Mouse (Mus musculus) NIH3T3 (cell line): ENCODE measurements around the gene Catsper3.

Experiments used
- DNase-seq: peaks from one replicate; pipeline ENCODE4 v3.0.0-alpha.2; 2012; ENCODE audit warnings: low read depth

The Catsper3 gene

GRCm38 (mm10) chr13:55784268-55784667, at the start of gene Catsper3:
Catsper3 (plus strand) TSS chr13:55784568.
- DNase-seq, result no peak

GRCm38 (mm10) chr13:55737885-55738284, 46.5 kb upstream of the Catsper3 start:
- DNase-seq, result no peak

GRCm38 (mm10) chr13:55742306-55742705, 42.1 kb upstream of the Catsper3 start:
- DNase-seq, result no peak

DNA sequence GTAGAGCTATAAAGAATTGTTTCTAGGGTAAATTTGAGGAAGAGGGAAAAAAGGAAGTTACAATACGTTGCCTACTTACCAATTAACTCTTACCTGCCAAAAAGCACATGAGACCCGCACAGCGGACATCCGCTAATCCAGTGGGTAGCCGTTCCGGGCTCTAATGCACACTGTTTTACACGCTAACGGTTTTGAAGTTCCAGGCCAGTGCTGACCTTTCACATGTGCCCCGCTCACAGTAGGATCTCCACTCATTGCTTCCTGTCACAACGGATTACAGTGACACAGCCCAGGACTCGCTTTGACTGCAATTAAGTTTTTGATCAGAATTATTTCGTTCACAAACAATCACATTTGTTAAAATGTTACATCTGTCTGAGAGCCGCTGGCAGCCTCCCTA, 30.0 kb upstream of the Catsper3 start:
- DNase-seq, result no peak

GRCm38 (mm10) chr13:55756789-55757188, 27.6 kb upstream of the Catsper3 start:
- no peak for DNase-seq

- peak; percentile 3 for DNase-seq
Measured at GRCm38 (mm10) chr13:55757645-55758044, 26.7 kb upstream of the Catsper3 start.

DNA sequence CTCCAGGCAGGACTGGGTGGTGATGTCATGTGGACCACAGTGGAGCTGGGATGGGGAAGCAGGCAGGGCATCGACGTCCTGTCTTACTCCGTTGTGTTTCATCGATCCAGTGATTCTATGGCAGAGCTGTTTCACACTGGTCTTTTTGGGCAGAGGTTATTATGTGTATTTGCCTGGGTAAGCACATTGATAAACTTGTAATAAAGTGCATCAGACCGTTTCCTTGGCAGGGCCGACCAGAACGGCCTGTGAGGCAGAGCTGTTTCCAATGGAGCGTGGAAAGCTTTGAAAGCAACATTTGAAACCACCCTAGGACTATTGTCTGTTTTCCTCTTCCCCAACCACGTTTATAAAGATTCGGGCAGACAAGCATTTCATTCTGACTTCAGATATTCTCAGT, 23.8 kb upstream of the Catsper3 start:
- DNase-seq, result no peak

DNA sequence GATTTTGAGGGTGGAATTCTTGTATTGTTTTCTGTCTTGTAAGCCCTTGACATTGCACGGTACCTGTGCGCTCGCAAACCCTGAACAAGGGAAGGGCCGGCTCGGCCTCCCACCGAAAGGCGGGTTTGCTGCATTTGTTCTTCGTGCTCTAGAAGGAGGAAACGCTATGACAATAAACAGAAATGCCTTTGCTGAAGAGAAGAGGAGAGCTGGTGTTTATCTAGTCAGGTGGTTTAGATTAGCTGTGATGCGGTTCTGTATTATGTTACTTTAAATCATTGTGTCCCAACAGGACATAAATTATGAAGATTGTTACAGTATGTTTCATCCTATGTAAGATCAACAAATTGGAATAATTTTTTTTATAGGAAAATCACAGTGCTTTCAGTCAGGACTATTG, 22.9 kb upstream of the Catsper3 start:
- DNase-seq, result no peak

GRCm38 (mm10) chr13:55774352-55774751, 10.0 kb upstream of the Catsper3 start:
- no peak for DNase-seq

GRCm38 (mm10) chr13:55775056-55775455, 9.3 kb upstream of the Catsper3 start:
- no peak for DNase-seq

GRCm38 (mm10) chr13:55786120-55786519, 1.8 kb downstream of the Catsper3 start:
- DNase-seq, result no peak

DNA sequence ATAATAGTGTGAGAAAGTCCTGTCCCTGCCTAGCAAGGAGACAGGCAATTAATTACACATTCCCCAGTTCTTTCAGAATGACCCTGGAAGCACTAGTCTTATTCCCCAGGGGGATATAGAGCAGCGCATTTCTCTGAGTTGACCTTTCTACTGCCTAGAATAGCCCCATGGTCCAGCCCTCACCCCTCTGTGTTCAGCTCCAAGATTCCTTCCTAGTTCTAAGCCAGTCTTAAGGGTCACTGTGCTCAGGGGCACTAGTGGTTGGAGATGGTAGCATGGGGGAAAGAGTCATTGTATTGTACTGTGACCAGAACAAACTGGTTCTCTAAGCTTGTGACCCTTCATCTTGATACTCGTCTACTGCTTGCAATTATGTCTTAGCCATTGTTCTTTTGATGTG, 16.9 kb downstream of the Catsper3 start:
- no peak for DNase-seq

- DNase-seq, result no peak
Measured at GRCm38 (mm10) chr13:55803973-55804372, 19.6 kb downstream of the Catsper3 start.

DNA sequence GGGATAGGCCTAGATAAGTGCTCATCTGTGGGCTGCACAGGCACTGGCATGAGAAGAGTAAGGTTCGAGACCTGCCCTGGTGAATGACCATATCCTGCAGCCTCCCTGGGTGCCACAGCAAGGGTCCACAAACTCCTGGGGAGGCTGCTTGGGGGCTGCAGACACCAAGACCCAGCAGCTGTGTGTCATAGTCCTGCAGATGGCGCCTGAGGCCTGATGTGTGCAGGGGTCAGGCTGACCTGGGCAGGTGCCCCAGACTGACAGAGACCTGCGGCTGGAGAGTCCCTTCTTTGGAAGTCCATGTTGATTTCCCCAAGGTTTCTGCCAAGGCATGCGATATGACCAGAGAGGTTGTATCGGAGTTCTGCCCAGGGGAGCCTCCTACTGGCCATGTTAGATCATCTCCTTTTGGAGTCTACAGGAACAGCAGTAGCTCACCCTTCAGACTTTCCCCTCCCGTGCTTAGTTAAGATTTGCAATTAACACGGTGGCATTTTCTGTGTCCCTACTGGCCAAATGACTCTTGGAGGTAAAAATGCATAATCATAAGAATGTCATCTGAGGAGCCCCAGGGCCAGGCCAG, 24.8 kb downstream of the Catsper3 start:
- no peak for DNase-seq

GRCm38 (mm10) chr13:55809707-55810106, 25.3 kb downstream of the Catsper3 start:
- no peak for DNase-seq

DNA sequence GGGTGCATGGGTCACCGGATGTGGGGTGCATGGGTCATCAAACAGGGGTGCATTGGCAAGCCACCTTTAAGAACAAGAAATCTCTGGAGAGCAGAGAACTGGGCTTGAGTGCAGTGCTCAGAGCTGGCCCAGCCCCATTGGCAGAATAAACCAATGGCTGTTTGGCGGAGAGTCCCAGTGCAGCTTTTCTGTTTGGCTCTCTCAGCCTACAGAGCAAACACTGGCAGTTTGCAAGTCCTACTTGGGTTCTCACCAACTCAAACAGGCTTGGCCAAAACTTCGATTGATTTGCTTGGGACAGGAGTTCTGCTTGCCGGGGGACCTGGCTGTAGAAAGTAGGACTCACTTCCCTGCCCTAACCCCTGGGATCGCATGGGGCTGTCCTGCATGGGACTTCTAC, 26.6 kb downstream of the Catsper3 start:
- DNase-seq, result no peak

DNA sequence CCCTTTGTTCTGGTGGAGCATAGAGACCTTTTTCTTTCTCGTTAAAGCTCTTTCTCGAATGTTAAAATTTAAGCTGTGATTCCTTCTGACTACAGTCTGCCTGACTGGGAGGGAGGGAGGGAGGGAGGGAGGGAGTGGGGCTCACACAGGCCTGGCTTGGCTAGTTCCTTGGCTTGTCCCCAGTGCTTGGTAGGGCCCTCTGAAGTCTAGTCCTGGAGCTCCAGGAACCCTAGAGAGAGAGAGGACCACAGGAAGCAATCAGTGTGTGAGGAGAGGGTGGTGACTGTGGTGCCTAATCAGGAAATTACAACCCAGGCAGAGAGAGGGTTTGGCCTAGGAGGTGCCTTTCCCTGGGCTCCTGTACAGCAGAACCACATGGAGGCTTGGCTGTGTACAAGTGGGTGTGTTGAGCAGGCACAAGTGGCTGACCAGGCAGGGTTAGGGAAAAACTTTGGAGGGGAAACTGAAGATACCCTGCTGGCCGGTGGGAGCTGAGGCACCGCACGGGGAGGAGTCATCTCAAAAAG, 29.2 kb downstream of the Catsper3 start:
- no peak for DNase-seq

GRCm38 (mm10) chr13:55814834-55815233, 30.5 kb downstream of the Catsper3 start:
- no peak for DNase-seq

DNA sequence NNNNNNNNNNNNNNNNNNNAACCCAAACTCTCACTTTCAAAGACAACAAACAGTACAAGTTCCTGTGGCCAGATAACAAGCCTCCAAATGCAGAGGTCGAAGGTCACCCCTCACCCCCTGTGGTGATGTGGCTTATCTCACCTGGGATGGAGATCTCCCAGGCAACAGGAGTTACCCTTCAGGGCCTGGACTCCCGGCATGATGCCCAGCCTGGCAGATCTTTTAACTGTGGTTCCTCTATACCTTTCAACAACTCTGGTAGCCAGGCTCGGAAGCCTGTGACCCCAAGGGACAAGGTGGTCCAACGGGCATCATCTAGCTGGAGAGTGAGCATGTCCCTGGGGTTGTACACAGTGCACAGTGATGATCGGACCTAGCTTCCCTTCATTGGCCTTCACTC, 38.1 kb downstream of the Catsper3 start:
- DNase-seq, result no peak

DNA sequence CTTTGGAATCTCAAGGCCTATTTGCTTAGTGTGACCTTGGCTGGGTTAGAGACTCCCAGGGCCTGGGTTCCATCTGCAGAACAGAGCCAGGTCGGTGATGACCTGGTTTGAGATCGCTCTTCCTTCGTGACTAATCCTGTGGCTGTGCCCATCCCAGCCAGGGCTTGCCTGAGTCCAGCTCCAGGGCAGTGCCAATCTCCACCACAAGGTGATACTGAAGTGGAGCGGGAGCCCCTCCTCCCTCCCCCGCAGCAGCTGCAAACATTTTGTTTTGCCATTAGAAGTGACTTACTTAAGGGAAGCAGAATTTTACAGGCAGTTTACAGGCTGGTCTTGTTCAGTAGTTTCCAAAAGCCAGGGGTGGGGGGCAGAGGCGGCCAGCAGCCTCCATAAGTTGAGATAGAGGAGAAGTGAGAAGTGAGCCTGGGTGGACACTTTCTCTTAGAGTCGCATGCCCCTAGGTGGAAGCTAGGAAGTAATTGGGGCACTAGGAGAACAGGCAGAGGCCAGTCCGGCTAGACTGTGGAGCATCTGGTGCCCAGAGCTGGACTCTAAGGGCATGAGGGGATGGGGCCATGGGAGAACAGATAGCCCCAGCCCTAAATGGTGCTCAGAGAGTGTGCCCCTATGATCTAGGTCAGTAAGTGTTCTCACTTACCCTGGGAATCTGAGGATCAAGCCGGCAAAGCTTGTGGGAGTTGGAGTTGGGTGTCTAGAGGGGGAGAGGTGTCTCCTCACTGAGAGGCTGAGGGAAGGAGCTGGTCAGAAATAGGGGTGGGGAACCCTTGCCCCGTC, 40.0 kb downstream of the Catsper3 start:
- DNase-seq, result peak; percentile 14

GRCm38 (mm10) chr13:55825245-55825681, 40.9 kb downstream of the Catsper3 start:
- no peak for DNase-seq

DNA sequence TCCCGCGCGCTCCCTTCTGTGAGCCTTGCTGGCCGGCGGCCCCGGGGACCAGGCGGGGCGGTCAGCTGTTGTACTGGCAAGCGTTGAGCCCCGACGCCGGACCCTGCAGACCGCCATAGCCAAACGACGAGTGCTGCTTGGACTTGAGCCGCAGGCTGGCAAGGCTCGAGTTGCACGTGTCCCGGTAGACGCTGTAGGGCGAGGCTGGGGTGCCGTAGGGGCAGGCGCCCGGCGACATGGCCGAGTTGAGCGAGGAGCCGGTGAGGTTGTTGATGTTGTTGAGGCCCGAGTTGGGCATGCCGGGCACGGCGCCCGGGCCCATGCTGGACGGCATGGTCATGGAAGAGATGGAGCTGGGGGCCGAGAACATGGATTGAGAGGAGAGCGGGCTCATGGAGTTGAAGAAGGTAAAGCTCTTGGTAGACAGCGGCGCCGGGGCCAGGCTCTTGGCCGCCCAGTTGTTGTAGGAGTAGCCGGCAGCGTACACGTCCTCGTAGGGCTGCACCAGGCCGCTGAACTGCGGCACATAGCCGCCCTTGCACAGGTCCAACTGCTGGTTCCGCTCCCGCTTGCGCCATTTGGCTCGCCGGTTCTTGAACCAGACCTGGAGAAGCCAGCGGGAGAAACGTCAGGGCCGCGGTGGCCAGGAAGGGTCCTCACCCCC, 41.8 kb downstream of the Catsper3 start:
- DNase-seq, result no peak
